Mouse (Mus musculus): ENCODE results near the gene Gm28576. TPM values are rescaled to one million over a fixed set of nuclear protein-coding genes. Genes with fewer than 3 reads are reported as not detected.

Gene Gm28576
- not detected for polyA plus RNA-seq (2014; fragmentation: Illumina TruSeq; extraction: RNeasy Lipid Tissue Mini Kit (QIAGEN cat#74804); ENCODE audit: low read depth, low replicate concordance)

DNA sequence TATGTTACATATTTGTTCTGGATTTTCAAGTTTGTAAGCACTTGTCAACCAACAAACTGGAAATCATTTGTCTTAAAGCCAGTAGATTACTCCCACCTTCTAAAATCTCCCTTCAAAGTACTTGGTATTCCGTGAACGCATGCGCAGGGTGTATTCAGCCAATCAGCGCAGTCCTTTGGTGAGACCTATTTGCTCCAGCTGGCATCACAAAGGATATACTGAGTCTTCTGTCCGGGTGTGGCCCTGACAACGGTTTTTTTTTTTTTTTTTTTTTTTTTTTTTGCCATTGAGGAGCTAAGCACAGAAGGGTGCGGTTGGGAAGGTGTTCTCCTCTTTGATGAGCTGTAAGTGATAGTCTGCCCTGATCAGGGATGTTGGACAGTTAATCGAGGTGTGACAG lies at the start of gene Gm28576:
Gene Gm28576 (plus strand): TSS at position 301 of the 400 bp plus-strand sequence.

Other genes starting within 250 kb of the Gm28576 start
- not detected for gene Gm20826, start 84.5 kb upstream of the Gm28576 start, polyA plus RNA-seq (2014; fragmentation: Illumina TruSeq; extraction: RNeasy Lipid Tissue Mini Kit (QIAGEN cat#74804); ENCODE audit: low read depth, low replicate concordance)